Mouse (Mus musculus) kidney, embryonic 16.5 days (tissue): ENCODE measurements at regions not wholly inside any gene's neighbourhood (a gene's known extent, or its start where the extent isn't known, plus 50 kb on each side); places are given as distances from the start of the nearest gene placed in this dataset.

Source experiments
- ATAC-seq: fragments of 200-750 bp; cut with Nextera tagmentation; 2 replicates; pipeline ENCODE4 v1.8.0; 2017; ENCODE audit warnings: moderate TSS enrichment; ENCODE audit not compliant: low FRiP score, low TSS enrichment
- H3K27ac ChIP-seq: fragments of 300-500 bp; sonication (generic); 2 replicates; pipeline ENCODE4 v1.5.1; 2014; ENCODE audit warnings: low read length
- H3K27me3 ChIP-seq: fragments of 300-500 bp; sonication (generic); 2 replicates; pipeline ENCODE4 v1.6.1; 2014; ENCODE audit warnings: low read length, control low read depth, mixed read lengths; ENCODE audit not compliant: insufficient read depth
- H3K36me3 ChIP-seq: fragments of 300-500 bp; sonication (generic); 2 replicates; pipeline ENCODE4 v1.6.1; 2014; ENCODE audit warnings: low read length, control low read depth, mixed read lengths; ENCODE audit not compliant: insufficient read depth
- H3K4me1 ChIP-seq: fragments of 300-500 bp; sonication (generic); 2 replicates; pipeline ENCODE4 v1.6.1; 2014; ENCODE audit warnings: low read length, control low read depth, mixed read lengths; ENCODE audit not compliant: insufficient read depth
- H3K4me2 ChIP-seq: fragments of 300-500 bp; sonication (generic); replicated peaks from 2 replicates; pipeline ENCODE4 v1.6.1; 2014; ENCODE audit warnings: low read depth, low read length
- H3K4me3 ChIP-seq: fragments of 300-500 bp; sonication (generic); 2 replicates; pipeline ENCODE4 v1.5.1; 2014; ENCODE audit warnings: mild to moderate bottlenecking, low read length
- H3K9ac ChIP-seq: fragments of 300-500 bp; sonication (generic); replicated peaks from 2 replicates; pipeline ENCODE4 v1.6.1; 2014; ENCODE audit warnings: low read length
- H3K9me3 ChIP-seq: fragments of 300-500 bp; sonication (generic); 2 replicates; pipeline ENCODE4 v1.6.1; 2016; ENCODE audit warnings: low read length, control low read depth
- WGBS: fragments of 180-500 bp; shearing (Covaris S2); extraction: QIAGEN DNeasy Blood & Tissue Kit; methylation state at CpG from one replicate; pipeline ENCODE4 v1.1.7; 2014; 5-methylcytosine and 5-hydroxymethylcytosine counted together

DNA sequence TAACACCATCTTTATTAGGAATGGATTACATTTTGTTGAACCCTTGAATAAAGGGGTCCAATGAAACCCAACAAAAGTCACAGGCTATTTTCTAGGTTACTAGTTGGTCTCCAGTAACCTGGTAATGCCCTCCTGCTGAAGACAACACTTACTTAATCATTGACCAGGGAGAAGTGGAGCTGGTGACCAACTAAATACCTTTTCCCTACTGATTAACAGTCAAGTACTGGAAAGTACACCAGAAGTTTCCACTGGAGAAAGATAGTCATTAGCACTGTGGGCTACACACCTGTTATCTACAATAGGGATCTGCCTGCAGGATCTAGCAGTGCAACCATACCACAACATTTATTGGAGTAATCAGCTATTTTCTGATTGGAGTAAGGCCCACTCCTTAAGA lies 718.7 kb downstream of the Trhde start:
- H3K4me1 ChIP-seq: no peaks in the 10 kb centered on the region
- no peaks in the 10 kb centered on the region for H3K36me3 ChIP-seq
- no peak overlapping the region for H3K4me2 ChIP-seq
- no peaks in the 10 kb centered on the region for H3K27me3 ChIP-seq
- no peak overlapping the region for H3K4me3 ChIP-seq
- no peaks in the 10 kb centered on the region for H3K9me3 ChIP-seq
- H3K27ac ChIP-seq: no peak overlapping the region
- ATAC-seq: peak; percentile 65; the same call in 1 of the 2 replicates
- no peak overlapping the region for H3K9ac ChIP-seq

DNA sequence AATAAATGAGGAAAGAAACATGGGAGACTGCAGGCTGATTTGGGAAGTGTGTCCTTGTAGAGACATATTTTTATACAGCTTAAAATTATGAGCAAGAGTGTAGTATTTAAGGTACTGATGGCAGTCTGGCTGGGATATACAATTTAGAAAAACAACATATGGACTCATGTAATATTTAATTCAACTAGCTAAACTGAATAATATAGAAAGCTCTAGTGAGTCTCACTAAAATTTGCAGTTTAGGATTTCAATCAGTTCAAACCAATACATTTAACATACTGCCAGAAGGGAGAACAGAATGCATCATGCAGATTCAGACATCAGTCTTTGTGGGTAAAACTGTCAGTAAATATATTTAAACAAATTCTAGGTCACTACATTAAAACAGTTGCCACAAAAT lies 760.1 kb downstream of the Trhde start:
- Histone ChIP-seq H3K9me3 (no peaks in the 10 kb centered on the region), H3K27ac (no peak overlapping the region), H3K36me3 (no peaks in the 10 kb centered on the region), H3K9ac (no peak overlapping the region), H3K4me1 (no peaks in the 10 kb centered on the region), H3K27me3 (no peaks in the 10 kb centered on the region), H3K4me3 (no peak overlapping the region), H3K4me2 (no peak overlapping the region)
- no peak for ATAC-seq

DNA sequence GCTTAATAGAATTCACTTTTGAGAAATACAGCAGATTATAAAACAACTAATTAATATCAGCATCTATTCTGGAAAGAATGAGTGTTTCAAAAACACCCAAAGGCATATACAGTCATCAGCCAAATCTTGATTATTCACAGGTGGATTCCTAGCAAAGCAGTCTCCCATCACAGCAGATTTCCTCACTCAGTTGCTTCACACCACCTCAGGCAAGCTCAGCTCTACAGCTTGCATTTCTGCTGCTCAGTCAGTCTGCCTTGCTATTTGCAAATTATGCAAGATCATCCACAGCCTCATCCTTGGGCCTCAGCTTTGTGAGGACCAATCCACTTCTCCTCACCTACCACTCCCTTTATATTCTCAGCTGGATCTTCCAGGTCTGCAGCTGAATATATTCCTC lies 788.7 kb downstream of the Trhde start:
- Histone ChIP-seq H3K27me3 (no peaks in the 10 kb centered on the region), H3K9ac (no peak overlapping the region), H3K27ac (no peak overlapping the region), H3K36me3 (no peaks in the 10 kb centered on the region), H3K9me3 (no peaks in the 10 kb centered on the region), H3K4me3 (no peak overlapping the region), H3K4me2 (no peak overlapping the region), H3K4me1 (no peaks in the 10 kb centered on the region)
- no peak for ATAC-seq

DNA sequence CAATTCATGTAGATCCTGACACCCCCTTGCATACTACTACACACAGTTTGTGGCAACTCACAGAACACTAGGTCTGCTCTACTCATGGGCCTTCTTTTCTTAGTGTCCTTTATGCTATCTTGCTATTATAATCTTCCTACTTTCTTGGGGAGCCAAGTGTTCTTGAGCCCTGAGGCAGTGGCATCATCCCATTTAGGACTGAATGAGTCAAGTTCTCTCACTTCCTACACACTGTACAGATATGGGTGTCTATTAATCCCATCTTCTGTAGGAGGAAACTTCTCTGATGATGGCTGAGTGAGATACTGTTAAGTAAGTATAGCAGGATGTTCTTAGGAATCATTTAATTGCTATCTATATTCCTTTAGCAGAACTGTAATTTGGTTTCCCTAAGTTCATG lies 816.7 kb downstream of the Trhde start:
- Histone ChIP-seq H3K4me1 (no peaks in the 10 kb centered on the region), H3K9ac (no peak overlapping the region), H3K27me3 (no peaks in the 10 kb centered on the region), H3K36me3 (no peaks in the 10 kb centered on the region), H3K27ac (no peak overlapping the region), H3K4me3 (no peak overlapping the region), H3K9me3 (no peaks in the 10 kb centered on the region), H3K4me2 (no peak overlapping the region)
- no peak for ATAC-seq

DNA sequence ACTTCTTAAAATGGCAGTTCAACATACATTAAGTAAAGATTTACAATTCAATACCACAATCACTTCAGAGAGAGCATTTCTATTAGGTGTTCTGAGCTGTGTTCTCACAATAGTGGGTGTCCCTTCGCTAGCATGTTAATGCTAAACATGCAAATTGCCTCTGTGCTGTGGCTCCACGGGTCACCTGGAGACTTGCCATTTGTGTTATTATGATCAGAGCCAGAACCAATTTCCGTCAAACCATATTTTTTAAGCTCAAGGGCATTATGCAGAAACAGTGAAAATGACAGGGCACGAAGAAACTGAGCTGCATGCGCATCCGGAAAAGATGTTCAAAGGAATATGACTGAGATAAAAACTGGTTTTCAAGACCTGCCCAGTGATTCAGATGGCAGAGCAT lies 829.3 kb downstream of the Trhde start:
- no peak overlapping the region for H3K4me2 ChIP-seq
- ATAC-seq: no peak
- no peak overlapping the region for H3K9ac ChIP-seq
- H3K27me3 ChIP-seq: no peaks in the 10 kb centered on the region
- H3K4me3 ChIP-seq: no peak overlapping the region
- H3K27ac ChIP-seq: no peak overlapping the region
- no peaks in the 10 kb centered on the region for H3K36me3 ChIP-seq
- no peaks in the 10 kb centered on the region for H3K4me1 ChIP-seq
- 79% methylated on average over 6 of the region's 6 CpGs for WGBS
- no peaks in the 10 kb centered on the region for H3K9me3 ChIP-seq

DNA sequence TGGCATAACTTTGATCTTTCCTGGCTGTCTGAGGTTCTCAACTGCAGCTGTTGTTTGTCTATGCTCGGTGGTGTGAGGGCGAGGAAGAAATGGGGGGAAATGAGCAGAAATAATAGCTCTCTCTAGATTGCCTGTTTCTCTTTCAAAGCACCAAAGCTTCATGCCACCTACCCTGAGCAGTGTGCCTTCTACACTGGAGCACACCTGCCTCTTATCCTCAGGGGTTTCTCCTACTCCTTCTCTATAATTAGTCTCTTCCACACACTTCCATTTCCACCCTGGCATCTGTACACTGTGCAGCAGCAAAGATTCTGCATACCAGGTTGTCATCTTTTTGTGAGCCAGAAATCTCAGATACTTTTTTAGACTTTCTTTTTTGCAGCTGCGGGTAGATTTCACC lies 855.3 kb downstream of the Trhde start:
- no peaks in the 10 kb centered on the region for H3K36me3 ChIP-seq
- no peaks in the 10 kb centered on the region for H3K4me1 ChIP-seq
- H3K27ac ChIP-seq: no peak overlapping the region
- no peak overlapping the region for H3K4me3 ChIP-seq
- ATAC-seq: no peak
- no peaks in the 10 kb centered on the region for H3K27me3 ChIP-seq
- WGBS: 33% methylated on average over 3 of the region's 3 CpGs
- no peak overlapping the region for H3K9ac ChIP-seq
- H3K9me3 ChIP-seq: no peaks in the 10 kb centered on the region
- H3K4me2 ChIP-seq: no peak overlapping the region

DNA sequence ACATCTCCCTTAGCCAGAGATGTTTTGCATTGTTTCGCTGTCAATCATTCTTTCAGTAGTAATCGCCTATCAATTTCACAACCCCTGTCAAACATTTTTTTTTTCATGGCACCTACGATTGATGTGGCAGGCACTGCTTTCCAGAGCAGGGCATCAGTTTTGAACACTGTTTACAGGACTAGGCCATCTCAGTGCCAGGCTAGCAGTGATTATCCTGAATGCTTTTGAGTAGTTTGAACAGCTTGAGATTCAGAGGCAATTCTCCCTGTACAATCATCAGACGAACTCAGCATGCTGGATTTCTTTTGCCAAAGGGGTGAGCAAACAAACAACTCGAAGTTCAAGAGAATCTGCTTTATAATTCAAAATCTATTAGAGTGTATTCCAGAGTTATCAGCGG lies 862.6 kb downstream of the Trhde start:
- no peak overlapping the region for H3K9ac ChIP-seq
- ATAC-seq: no peak

DNA sequence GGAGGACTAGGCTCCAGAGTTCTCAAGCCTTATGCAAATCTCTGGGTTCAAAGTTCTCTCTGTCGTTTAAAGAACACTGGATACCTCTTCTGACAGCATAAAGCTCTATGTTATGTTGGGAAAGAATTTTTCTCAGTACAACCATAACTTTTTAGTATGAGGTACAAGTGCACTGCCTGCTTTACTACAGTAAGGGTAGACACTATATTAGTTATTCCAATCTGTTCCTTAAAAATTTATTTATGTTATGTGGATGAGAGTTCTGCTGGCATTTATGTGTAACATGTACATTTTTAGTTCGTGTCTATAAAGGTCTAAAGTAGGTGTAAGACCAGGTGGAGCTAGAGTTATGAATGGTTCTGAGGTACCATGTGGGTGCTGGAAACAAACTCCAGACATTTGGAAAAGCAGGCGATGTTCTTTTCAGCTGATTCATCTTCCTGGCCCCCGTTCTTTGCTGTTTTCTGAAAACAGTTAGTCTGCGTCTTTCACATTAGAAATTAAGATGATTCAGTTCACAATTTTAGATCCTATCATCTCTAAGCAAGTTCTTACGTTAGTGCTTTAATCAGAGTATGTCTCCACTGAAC lies 871.8 kb downstream of the Trhde start:
- ATAC-seq: no peak
- 75% methylated on average over 6 of the region's 6 CpGs for WGBS
- H3K27ac ChIP-seq: no peak overlapping the region
- H3K36me3 ChIP-seq: no peaks in the 10 kb centered on the region
- no peak overlapping the region for H3K9ac ChIP-seq
- no peak overlapping the region for H3K4me3 ChIP-seq
- H3K27me3 ChIP-seq: no peaks in the 10 kb centered on the region
- no peaks in the 10 kb centered on the region for H3K4me1 ChIP-seq
- no peaks in the 10 kb centered on the region for H3K9me3 ChIP-seq
- H3K4me2 ChIP-seq: no peak overlapping the region

More for the DNA sequence above, 862.6 kb downstream of the Trhde start:
- Histone ChIP-seq H3K4me1 (no peaks in the 10 kb centered on the region), H3K27me3 (no peaks in the 10 kb centered on the region), H3K4me2 (no peak overlapping the region), H3K4me3 (no peak overlapping the region), H3K36me3 (no peaks in the 10 kb centered on the region), H3K9me3 (no peaks in the 10 kb centered on the region), H3K27ac (no peak overlapping the region)
- 85% methylated on average over 6 of the region's 6 CpGs for WGBS

DNA sequence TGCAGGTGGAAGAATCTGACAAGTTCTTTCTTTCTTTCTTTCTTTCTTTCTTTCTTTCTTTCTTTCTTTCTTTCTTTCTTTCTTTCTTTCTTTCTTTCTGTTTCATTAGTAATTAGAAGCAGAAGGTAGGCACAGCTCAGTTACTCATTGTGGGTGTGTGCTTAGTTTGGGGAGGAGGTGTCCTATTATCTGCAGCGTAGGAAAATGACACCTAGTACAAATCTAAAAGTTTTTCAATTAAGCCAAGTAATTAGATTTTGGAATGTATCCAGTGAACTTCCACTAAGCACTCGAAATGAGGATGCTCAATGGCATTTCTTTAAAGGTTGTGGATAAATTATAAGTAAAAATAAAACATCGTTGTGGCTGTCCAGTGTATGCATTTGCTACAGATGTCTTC lies 885.4 kb downstream of the Trhde start:
- Histone ChIP-seq H3K36me3 (no peaks in the 10 kb centered on the region), H3K9ac (no peak overlapping the region), H3K4me3 (no peak overlapping the region), H3K9me3 (no peaks in the 10 kb centered on the region), H3K27ac (no peak overlapping the region), H3K4me2 (no peak overlapping the region), H3K27me3 (no peaks in the 10 kb centered on the region), H3K4me1 (no peaks in the 10 kb centered on the region)
- WGBS: 65% methylated on average over 3 of the region's 3 CpGs
- ATAC-seq: no peak

DNA sequence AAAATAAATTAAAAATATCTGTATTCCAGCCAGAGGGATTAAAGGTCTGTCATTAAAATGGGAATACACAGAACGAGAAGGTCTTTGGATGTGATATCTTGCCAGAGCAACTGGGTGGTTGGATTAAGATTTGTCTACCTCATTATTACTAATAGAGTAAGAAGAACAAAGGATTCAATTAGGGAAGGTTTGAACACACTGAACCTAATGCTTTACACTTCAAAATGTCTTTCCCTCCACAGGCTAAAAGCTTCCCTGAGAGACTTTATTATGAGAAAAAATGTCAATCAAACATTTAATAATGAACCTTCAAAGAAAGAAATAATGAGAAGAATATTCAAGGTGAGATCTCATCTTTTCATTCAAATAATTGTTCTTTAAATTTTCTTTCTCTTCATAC lies 899.4 kb downstream of the Trhde start:
- no peak for ATAC-seq
- no peak overlapping the region for H3K9ac ChIP-seq
- no peaks in the 10 kb centered on the region for H3K9me3 ChIP-seq
- H3K27me3 ChIP-seq: no peaks in the 10 kb centered on the region
- no peaks in the 10 kb centered on the region for H3K4me1 ChIP-seq
- no peak overlapping the region for H3K27ac ChIP-seq
- no peak overlapping the region for H3K4me3 ChIP-seq
- 78% methylated on average over 1 of the region's 1 CpGs for WGBS
- no peak overlapping the region for H3K4me2 ChIP-seq
- no peaks in the 10 kb centered on the region for H3K36me3 ChIP-seq
